Mouse (Mus musculus) layer of hippocampus, adult 2 months (tissue): Measurements from ENCODE around the gene Jph3. TPM values are rescaled to one million over a fixed set of nuclear protein-coding genes. Genes with fewer than 3 reads are reported as not detected.

ENCODE experiments used
- DNase-seq, 2 experiments: peaks; one replicate each; pipeline ENCODE4 v3.0.0; 2022; ENCODE audit warnings: low spot score in 2 of 2
- H3K27ac ChIP-seq: fragments of 200-600 bp; 2 replicates; pipeline ENCODE4 v1.8.1; 2022
- H3K4me3 ChIP-seq: fragments of 200-600 bp; 2 replicates; pipeline ENCODE4 v1.8.1; 2022; ENCODE audit warnings: mild to moderate bottlenecking
- CTCF ChIP-seq: fragments of 200-600 bp; conservative IDR thresholded peaks from 2 replicates; pipeline ENCODE4 v1.8.1; 2022; ENCODE audit warnings: antibody characterized with exemption, mild to moderate bottlenecking, moderate library complexity
- total RNA-seq, 2 experiments: library from RNA; stranded (reverse); gene quantifications; 2 replicates each; pipeline ENCODE4 v1.2.3; 2021

Gene Jph3
- total RNA-seq, 2 experiments from 2014 or later: 318 to 346 TPM

GRCm38 (mm10) chr8:121731471-121732333 is 2.3 kb downstream of the Jph3 start:
- DNase-seq: peak; percentile 64 to 73
- peak overlapping the region; percentile 79 for H3K4me3 ChIP-seq
- H3K27ac ChIP-seq: peak overlapping the region; percentile 98
- no peak for TF ChIP-seq CTCF

DNA sequence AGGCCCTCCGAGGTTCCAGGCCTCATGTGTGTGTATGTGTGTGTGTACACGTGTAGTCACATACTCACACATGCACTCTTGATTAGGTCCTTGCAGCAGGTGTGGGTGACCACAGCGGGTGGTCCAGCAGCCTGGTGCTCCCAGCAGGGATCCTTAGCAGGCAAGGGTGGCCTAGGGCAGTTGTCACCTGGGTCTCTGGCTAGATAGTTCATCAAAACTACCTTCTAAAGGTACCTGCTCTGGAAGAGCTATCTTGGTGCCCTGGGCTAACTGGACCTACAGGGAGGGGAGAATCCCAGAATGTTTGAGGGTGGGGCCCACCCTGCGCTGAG is 2.9 kb downstream of the Jph3 start:
- peak overlapping the region; percentile 98 for H3K27ac ChIP-seq
- TF ChIP-seq CTCF: no peak
- DNase-seq: no peak

DNA sequence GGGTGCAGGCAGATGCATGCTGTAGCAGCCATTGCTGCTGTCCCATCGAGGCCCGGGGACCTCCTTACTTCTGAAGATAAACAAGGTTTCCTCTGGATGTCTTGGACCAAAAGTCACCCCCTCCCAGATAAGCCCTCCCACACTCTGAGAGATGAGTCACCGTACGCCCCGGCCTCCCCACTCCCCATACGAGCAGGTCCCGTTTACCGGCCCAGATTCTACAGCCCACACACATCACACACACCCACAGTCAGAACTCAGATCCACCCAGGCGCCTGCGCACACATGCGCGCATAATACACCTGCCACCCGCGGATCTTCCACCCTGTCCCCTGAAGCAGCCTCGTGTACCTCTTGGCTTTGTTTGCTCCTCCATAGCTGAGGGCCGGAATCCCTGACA is 4.8 kb downstream of the Jph3 start:
- Histone ChIP-seq H3K4me3 (peak overlapping the region; percentile 79), H3K27ac (peak overlapping the region; percentile 98)
- DNase-seq: peak; percentile 72 to 76
- no peak for TF ChIP-seq CTCF

More for the DNA sequence above, 2.9 kb downstream of the Jph3 start:
- H3K4me3 ChIP-seq: peak overlapping the region; percentile 79

GRCm38 (mm10) chr8:121736236-121736635 is 6.8 kb downstream of the Jph3 start:
- no peak for TF ChIP-seq CTCF
- no peak overlapping the region for H3K27ac ChIP-seq
- DNase-seq: no peak
- H3K4me3 ChIP-seq: no peak overlapping the region

DNA sequence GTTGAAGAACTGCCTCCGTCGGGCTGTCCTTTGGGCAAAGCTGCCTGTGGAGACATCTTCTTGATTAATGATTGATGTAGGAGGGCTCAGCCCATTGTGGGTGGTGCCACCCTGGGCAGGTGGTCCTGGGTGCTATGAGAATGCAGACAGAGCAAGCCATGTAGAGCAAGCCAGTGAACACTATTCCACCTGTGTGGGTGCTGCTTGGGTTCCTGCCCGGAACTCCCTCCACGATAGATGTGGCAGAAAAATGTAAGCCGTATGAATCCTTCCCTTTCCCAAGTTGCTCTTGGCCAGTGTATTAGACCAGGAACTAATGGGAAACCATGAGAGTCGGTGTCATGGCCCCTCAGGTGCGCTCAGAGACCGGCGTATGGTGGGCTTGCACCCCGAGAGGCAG is 11.3 kb downstream of the Jph3 start:
- H3K27ac ChIP-seq: no peak overlapping the region
- no peak overlapping the region for H3K4me3 ChIP-seq
- peak; percentile 38 to 41 for DNase-seq
- TF ChIP-seq CTCF: no peak

DNA sequence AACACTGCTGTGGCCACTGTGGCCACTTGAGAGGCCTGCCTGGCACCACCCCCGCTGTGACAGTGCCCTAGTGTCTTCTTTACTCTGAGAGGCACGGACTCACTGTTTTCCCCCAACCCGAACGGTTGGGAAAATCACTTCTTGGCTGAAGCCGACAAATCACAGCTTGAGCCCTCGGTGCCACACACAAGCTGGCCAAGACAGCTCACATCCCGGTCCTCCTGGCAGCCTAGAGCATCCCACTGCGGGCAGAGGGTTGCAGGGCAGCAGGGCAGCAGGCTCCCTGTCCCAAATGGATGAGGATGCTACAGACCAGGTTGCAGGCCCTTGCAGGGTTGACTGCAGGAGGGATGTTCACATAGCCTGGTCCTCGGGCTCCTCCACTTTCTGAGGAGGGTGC is 20.1 kb downstream of the Jph3 start:
- Histone ChIP-seq H3K4me3 (no peak overlapping the region), H3K27ac (peak overlapping the region; percentile 51; the same call in 1 of the 2 replicates)
- no peak for TF ChIP-seq CTCF
- no peak for DNase-seq

- no peak for DNase-seq
- peak; percentile 65 for TF ChIP-seq CTCF
- no peak overlapping the region for H3K27ac ChIP-seq
- no peak overlapping the region for H3K4me3 ChIP-seq
Measured at GRCm38 (mm10) chr8:121750512-121750911, 21.1 kb downstream of the Jph3 start.

DNA sequence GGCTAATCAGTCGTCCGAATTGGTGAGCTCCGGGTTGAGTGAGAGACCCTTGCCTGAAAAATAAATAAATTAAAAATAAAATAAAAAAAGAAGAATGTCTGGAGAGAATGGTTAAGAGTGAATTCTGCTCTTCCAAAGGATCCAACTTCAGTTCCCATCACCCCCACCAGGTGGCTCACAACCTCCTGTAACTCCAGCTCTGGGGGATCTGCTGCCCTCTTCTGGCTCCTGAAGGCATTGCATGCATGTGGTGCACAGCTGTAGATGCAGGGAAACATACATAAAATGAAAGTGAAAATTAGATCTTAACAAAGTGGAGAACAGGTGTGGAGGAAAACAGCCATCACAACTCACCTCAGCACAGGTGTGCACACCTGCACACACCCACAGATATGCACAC is 22.0 kb downstream of the Jph3 start:
- peak; percentile 91 for TF ChIP-seq CTCF

GRCm38 (mm10) chr8:121758470-121758869 is 29.0 kb downstream of the Jph3 start:
- peak overlapping the region; percentile 7; the same call in 1 of the 2 replicates for H3K27ac ChIP-seq
- no peak overlapping the region for H3K4me3 ChIP-seq
- no peak for DNase-seq

More for the DNA sequence above, 22.0 kb downstream of the Jph3 start:
- peak; percentile 30 to 73 for DNase-seq
- Histone ChIP-seq H3K4me3 (no peak overlapping the region), H3K27ac (no peak overlapping the region)

DNA sequence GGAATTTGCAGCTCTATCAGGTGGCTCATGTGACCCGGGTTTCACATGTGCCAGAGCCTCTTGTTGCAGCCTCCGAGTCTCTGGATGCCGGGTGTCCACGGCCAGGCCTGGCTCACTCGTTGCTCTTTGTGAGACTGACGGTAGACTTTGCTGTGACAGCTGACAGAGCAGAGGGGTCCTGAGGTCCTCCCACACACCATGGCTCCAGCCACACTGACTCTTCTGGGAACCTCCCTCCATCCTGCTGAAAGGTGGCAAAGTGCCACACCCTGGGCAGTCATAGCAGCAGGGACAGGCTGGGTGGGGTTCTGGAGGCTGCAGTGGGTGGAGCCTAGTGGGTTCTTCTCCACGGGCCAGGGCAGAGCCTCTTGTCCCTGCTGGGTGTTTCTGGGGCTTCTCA is 31.1 kb downstream of the Jph3 start:
- no peak overlapping the region for H3K4me3 ChIP-seq
- H3K27ac ChIP-seq: peak overlapping the region; percentile 32; the same call in 1 of the 2 replicates
- TF ChIP-seq CTCF: no peak
- no peak for DNase-seq

More at GRCm38 (mm10) chr8:121758470-121758869, 29.0 kb downstream of the Jph3 start:
- TF ChIP-seq CTCF: no peak

DNA sequence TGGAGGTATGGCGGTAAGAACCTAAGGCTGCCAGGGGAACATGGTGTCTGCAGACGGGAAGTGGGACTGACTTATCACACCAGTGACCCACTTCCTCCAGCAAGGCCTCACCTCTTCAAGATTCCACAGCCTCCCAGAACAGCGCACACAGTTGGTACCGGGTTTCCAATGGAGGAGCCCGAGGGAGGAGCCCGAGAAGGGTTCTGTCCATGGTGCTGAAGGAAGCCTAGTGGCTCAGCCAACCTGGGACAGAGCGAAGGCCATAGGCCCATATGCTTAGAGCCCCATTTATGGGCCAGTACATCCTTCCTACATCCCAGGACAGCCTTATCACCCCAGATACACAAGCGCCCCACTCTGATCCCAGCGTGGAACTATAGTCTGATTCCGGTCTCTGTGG is 32.1 kb downstream of the Jph3 start:
- H3K4me3 ChIP-seq: no peak overlapping the region
- no peak for DNase-seq
- TF ChIP-seq CTCF: no peak
- H3K27ac ChIP-seq: no peak overlapping the region

DNA sequence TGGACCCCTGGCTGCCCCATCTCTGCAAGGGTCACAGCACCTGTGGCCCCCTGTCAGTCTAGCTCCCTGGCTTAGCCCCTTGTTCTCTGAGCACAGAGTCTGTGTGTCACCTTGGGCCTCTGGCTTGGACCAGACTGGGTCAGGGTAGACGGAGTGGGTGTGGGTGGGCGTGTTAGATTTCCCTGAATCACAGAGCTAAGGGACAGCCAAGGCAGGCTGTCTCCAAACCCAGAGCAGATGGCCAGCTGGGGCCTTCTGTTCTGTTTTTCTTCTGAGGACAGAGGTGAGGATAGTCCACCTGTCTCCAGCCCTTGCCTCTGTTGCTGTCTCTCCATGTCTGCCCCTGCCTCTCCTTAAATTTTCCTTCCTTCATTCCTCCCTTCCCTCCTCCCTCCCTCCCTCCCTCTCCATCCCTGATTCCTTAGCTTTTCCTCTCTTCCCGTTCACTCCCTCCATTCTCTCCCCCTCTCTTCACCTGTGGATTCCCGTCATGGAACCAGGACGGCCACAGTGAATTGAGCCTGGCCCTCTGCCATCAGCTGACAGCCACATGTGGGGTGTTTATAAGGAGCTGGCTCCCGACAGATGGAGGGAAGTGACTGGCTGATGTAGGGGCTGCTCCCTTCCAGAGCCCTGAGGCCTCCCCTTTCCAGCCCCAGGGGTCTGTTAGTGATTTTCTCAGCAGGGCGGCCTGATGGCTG is 33.7 kb downstream of the Jph3 start:
- Histone ChIP-seq H3K4me3 (no peak overlapping the region), H3K27ac (peak overlapping the region; percentile 51)
- no peak for TF ChIP-seq CTCF
- no peak for DNase-seq

DNA sequence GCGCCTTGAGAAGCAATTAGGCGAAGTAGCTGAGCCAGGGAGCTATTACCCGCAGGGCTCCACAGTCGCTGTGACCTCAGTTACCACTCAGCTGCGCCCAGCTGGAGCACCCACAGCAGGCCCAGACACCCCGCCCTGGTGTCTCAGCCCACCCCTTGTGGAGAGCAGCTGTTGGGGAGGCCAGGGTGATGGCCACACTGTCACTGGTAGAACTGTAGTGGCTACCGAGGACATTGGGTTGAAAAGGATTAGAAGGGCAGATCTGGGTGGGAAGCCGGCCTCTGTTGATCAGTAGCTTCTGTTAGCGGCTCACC is 34.2 kb downstream of the Jph3 start:
- TF ChIP-seq CTCF: no peak
- no peak for DNase-seq
- Histone ChIP-seq H3K27ac (peak overlapping the region; percentile 51), H3K4me3 (no peak overlapping the region)
